Mouse (Mus musculus) cerebellum, postnatal 10 days (tissue): Measurements from ENCODE around the gene Gm20896.
"Not testable (repeated sequence)": the region's sequence is repeated elsewhere in the genome, so short reads cannot be mapped to it uniquely, and the experiment has no call there.

Experiments
- DNase-seq, 2 experiments: peaks; one replicate each; pipeline ENCODE4 v3.0.0; 2021; ENCODE audit warnings: mixed read lengths in 2 of 2

The Gm20896 gene

GRCm38 (mm10) chrY:35921426-35921825 lies at the start of gene Gm20896:
Gm20896 (minus strand) TSS chrY:35921526.
- DNase-seq: not testable (repeated sequence)
